Mouse (Mus musculus): ENCODE measurements at regions not wholly inside any gene's neighbourhood (a gene's known extent, or its start where the extent isn't known, plus 50 kb on each side); places are given as distances from the start of the nearest gene placed in this dataset.
A peak's percentile ranks its signal among the peaks of the same experiment; 100 is the strongest.

GRCm38 (mm10) chr8:42614077-42614476 lies 527.2 kb downstream of the Triml1 start:
- H3K9ac ChIP-seq = no peak overlapping the region
- ATAC-seq (ENCODE audit: low FRiP score) (peak; percentile 84), DNase-seq (ENCODE audit: low spot score) (peak; percentile 27)
- no peaks in the 10 kb centered on the region for H3K27me3 ChIP-seq (ENCODE audit: control insufficient read depth, insufficient read depth, low read length)
- no peaks in the 10 kb centered on the region for H3K36me3 ChIP-seq (replicated peaks; ENCODE audit: control insufficient read depth, insufficient read depth)
- WGBS = 74% methylated on average over 6 of the region's 6 CpGs
- no peaks in the 10 kb centered on the region for H3K9me3 ChIP-seq (ENCODE audit: control insufficient read depth, low read length)
- H3K4me3 ChIP-seq (replicated peaks; ENCODE audit: low read length) = no peak overlapping the region
- H3K27ac ChIP-seq = no peak overlapping the region
- no peaks in the 10 kb centered on the region for H3K4me1 ChIP-seq (replicated peaks; ENCODE audit: control insufficient read depth, insufficient read depth, low read length)
- no peak overlapping the region for H3K4me2 ChIP-seq (replicated peaks)

- H3K4me1 ChIP-seq (replicated peaks; ENCODE audit: control insufficient read depth, insufficient read depth, low read length) = no peaks in the 10 kb centered on the region
- no peak overlapping the region for H3K4me3 ChIP-seq (replicated peaks; ENCODE audit: low read length)
- H3K27me3 ChIP-seq (ENCODE audit: control insufficient read depth, insufficient read depth, low read length) = no peaks in the 10 kb centered on the region
- H3K9ac ChIP-seq = no peak overlapping the region
- DNase-seq (ENCODE audit: low spot score) (no peak), ATAC-seq (ENCODE audit: low FRiP score) (no peak)
- no peaks in the 10 kb centered on the region for H3K36me3 ChIP-seq (replicated peaks; ENCODE audit: control insufficient read depth, insufficient read depth)
- no peak overlapping the region for H3K4me2 ChIP-seq (replicated peaks)
- 80% methylated on average over 2 of the region's 2 CpGs for WGBS
- H3K9me3 ChIP-seq (ENCODE audit: control insufficient read depth, low read length) = no peaks in the 10 kb centered on the region
- no peak overlapping the region for H3K27ac ChIP-seq
Measured at GRCm38 (mm10) chr8:42596639-42597038, 544.6 kb downstream of the Triml1 start.

Data from hindbrain, embryonic 14.5 days (tissue).